Mouse (Mus musculus): ENCODE results near the gene Helb. TPM values are rescaled to one million over a fixed set of nuclear protein-coding genes. Genes with fewer than 3 reads are reported as not detected.

Gene Helb
- polyA plus RNA-seq, 1 experiment from 2014 or later, result 7.7 TPM

Other genes with a start within 250 kb of the Helb start
- 102 and 103 TPM in 2 replicates for gene Tmbim4, start 88.6 kb upstream of the Helb start, polyA plus RNA-seq (2015; fragmentation: Nextera tagmentation; extraction: Ambion mirVana)
- gene Irak3, start 89.1 kb upstream of the Helb start, polyA plus RNA-seq (2015; fragmentation: Nextera tagmentation; extraction: Ambion mirVana), result 2.4 TPM in 2 replicates
- 49.2 and 51.3 TPM in 2 replicates for gene Llph, start 114.1 kb upstream of the Helb start, polyA plus RNA-seq (2015; fragmentation: Nextera tagmentation; extraction: Ambion mirVana)

All from limb, embryonic 15.5 days (tissue).